Mouse (Mus musculus): ENCODE results near the gene Gm10271.

- no peak for TF ChIP-seq CTCF (conservative IDR thresholded peaks at IDR 0.05; ENCODE audit: low read length)
- TF ChIP-seq NANOG (IDR thresholded peaks at IDR 0.05; ENCODE audit: borderline replicate concordance, low read length), result no peak
Observed at GRCm38 (mm10) chr10:116962152-116962551, 10.3 kb downstream of the Gm10271 start.

Measured in E14TG2a.4 (cell line).